Mouse (Mus musculus): ENCODE measurements around the gene Idh2.
"Not testable (repeated sequence)": the region's sequence is repeated elsewhere in the genome, so short reads cannot be mapped to it uniquely, and the experiment has no call there.

DNA sequence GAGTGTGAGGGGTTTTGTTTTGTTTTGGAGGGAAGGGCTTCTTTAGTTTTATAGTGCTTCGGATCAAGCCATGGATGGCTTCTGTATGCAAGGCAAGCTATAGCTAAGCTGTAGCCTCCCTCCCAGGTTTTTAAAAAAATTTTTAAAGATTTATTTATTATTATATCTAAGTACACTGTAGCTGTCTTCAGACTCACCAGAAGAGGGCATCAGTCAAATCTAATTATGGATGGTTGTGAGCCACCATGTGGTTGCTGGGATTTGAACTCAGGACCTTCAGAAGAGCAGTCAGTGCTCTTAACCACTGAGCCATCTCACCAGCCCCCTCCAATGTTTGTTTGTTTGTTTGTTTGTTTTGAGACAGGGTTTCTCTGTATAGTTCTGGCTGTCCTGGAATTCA lies 64.8 kb downstream of the Idh2 start:
- not testable (repeated sequence) for TF ChIP-seq TAL1, GATA1 (IDR thresholded peaks at IDR 0.05; ENCODE audit: low read length)
